Mouse (Mus musculus): ENCODE measurements around the gene Rasal3. TPM values are rescaled to one million over a fixed set of nuclear protein-coding genes. Genes with fewer than 3 reads are reported as not detected.

Gene Rasal3
- polyA plus RNA-seq, 1 experiment: 3.7 TPM

DNA sequence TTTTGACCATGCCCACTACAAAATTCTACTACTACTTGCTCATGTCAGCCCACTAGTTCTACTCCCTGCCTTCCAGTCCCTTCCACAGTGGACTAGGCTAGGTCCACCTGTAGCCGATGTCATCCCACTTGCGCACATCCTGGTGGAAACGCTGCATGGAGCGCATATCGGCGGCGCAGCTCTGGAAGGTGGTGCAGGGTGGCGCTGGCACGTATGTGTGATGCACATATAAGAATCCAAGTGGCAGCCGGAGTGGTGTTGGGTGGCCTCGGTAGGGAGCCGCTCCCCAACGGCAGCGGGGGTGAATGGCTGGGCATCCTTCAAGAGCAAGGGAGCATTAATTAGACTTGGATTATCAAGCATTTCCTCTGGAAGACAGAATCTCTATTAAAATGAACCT, 13.4 kb upstream of the Rasal3 start:
- Histone ChIP-seq H3K4me1 (ENCODE audit: control insufficient read depth, insufficient read depth, low read length) (peaks cover 3% of the 10 kb centered on the region; the same call in 1 of the 2 replicates), H3K36me3 (ENCODE audit: control insufficient read depth, insufficient read depth, low read length) (no peaks in the 10 kb centered on the region), H3K27me3 (ENCODE audit: control insufficient read depth, insufficient read depth, low read length) (no peaks in the 10 kb centered on the region), H3K4me3 (ENCODE audit: control insufficient read depth, low read depth, low read length) (no peak overlapping the region), H3K27ac (ENCODE audit: control insufficient read depth, insufficient read depth, low read depth, low read length) (no peak overlapping the region)
- no peak for TF ChIP-seq CTCF (IDR thresholded peaks at IDR 0.05; ENCODE audit: control insufficient read depth, insufficient read depth, insufficient replicate concordance, low read depth, low read length)

DNA sequence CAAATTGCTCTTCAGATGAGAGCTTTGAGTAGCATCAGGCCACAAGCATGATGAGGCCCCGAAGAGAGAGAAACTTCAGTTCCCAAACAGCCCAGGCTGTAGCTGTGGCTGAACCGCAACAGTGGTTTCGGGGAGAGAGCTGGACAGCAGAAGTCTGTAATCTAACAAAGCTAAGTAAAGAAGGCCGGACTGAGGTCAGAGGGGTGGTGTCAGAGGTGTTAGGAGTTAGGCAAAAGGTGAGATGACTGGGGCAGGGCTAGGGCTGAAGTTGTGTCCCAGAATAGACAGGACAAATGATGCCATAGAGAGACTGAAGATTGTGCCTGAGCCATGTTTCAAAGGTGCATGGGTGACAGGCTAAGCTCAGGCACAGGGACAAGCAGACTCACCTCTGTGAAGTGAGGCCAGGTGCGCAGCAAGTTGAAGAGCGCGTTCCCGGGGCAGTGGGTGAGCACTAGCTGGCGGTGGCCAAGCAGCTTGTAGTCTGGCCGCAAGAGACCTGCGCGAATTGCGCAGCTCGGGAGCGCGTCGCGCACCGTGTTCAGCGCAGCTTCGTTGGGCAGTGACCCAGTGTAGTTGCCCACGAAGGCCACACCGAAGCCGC, 12.1 kb upstream of the Rasal3 start:
- no peak overlapping the region for H3K27ac ChIP-seq (ENCODE audit: control insufficient read depth, insufficient read depth, low read depth, low read length)
- H3K36me3 ChIP-seq (ENCODE audit: control insufficient read depth, insufficient read depth, low read length): no peaks in the 10 kb centered on the region
- H3K27me3 ChIP-seq (ENCODE audit: control insufficient read depth, insufficient read depth, low read length): no peaks in the 10 kb centered on the region
- H3K4me3 ChIP-seq (ENCODE audit: control insufficient read depth, low read depth, low read length): peak overlapping the region; percentile 25; the same call in 1 of the 2 replicates
- peaks cover 3% of the 10 kb centered on the region; the same call in 1 of the 2 replicates for H3K4me1 ChIP-seq (ENCODE audit: control insufficient read depth, insufficient read depth, low read length)
- TF ChIP-seq CTCF (IDR thresholded peaks at IDR 0.05; ENCODE audit: control insufficient read depth, insufficient read depth, insufficient replicate concordance, low read depth, low read length) (no peak), POLR2A (IDR thresholded peaks at IDR 0.05; ENCODE audit: control insufficient read depth, low read depth, low read length) (no peak)

GRCm38 (mm10) chr17:32411898-32412297, 8.5 kb upstream of the Rasal3 start:
- no peak overlapping the region for H3K4me3 ChIP-seq (ENCODE audit: control insufficient read depth, low read depth, low read length)
- H3K27me3 ChIP-seq (ENCODE audit: control insufficient read depth, insufficient read depth, low read length): no peaks in the 10 kb centered on the region
- H3K36me3 ChIP-seq (ENCODE audit: control insufficient read depth, insufficient read depth, low read length): no peaks in the 10 kb centered on the region
- TF ChIP-seq CTCF (IDR thresholded peaks at IDR 0.05; ENCODE audit: control insufficient read depth, insufficient read depth, insufficient replicate concordance, low read depth, low read length) (no peak), POLR2A (IDR thresholded peaks at IDR 0.05; ENCODE audit: control insufficient read depth, low read depth, low read length) (no peak)
- H3K4me1 ChIP-seq (ENCODE audit: control insufficient read depth, insufficient read depth, low read length): peaks cover 2% of the 10 kb centered on the region; the same call in 1 of the 2 replicates
- H3K27ac ChIP-seq (ENCODE audit: control insufficient read depth, insufficient read depth, low read depth, low read length): no peak overlapping the region

DNA sequence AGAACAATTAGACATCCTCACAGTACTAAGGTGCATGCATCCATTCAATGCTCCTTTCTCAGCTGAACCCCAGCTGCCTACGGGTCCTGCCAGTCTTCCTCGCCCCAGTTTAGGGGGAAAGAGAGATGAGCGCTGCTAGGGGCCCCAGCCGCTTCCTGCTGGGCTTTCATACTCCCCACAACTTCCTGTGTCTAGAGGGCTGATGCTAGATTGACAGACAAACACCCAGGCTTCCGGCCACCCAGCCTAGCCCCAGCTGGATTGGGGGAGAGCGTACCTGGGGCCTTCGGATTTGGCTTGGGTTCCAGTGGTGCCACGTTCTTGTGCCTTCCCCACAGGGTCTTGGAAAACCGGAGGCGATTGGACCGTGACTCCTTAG, 615 bp downstream of the Rasal3 start:
- peaks cover 4% of the 10 kb centered on the region; the same call in 1 of the 2 replicates for H3K4me1 ChIP-seq (ENCODE audit: control insufficient read depth, insufficient read depth, low read length)
- peak overlapping the region; percentile 1; the same call in 1 of the 2 replicates for H3K4me3 ChIP-seq (ENCODE audit: control insufficient read depth, low read depth, low read length)
- no peaks in the 10 kb centered on the region for H3K27me3 ChIP-seq (ENCODE audit: control insufficient read depth, insufficient read depth, low read length)
- H3K36me3 ChIP-seq (ENCODE audit: control insufficient read depth, insufficient read depth, low read length): no peaks in the 10 kb centered on the region
- TF ChIP-seq POLR2A (IDR thresholded peaks at IDR 0.05; ENCODE audit: control insufficient read depth, low read depth, low read length): no peak
- TF ChIP-seq CTCF (IDR thresholded peaks at IDR 0.05; ENCODE audit: control insufficient read depth, insufficient read depth, insufficient replicate concordance, low read depth, low read length): no peak
- no peak overlapping the region for H3K27ac ChIP-seq (ENCODE audit: control insufficient read depth, insufficient read depth, low read depth, low read length)

DNA sequence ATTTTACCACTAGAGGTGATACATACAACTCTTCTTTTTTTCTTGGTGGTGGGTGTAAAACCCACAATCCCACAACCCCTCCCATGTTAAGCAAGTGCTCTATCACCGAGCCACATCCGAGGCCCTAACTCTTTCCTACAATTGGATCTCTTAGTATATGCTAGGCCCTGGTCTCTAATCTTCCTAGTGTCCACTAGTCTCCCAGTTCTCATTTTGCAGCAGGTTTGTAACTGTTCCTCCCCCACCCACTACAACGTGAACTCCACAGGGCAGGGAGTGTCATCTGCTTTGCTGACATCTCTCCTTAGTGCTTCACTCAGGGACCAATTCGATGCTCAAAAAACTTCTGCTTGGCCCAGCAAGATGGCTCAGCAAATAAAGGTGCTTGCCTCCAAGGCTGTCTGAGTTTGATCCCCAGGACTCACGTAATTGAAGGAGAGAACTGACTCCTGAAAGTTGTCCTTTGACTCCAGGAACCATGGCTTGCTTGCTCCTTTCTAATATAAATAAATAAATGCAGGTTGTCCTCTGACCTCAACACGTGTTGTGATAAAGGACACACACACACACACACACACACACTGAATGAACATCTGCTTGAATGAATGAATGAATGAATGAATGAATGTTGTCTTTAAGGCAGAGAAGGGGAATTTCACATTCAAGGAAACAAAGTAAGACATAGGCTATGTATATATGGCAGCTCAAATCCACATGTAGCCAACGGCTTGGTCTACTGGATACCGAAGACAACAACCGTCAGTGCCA, 1.2 kb downstream of the Rasal3 start:
- Histone ChIP-seq H3K4me3 (ENCODE audit: control insufficient read depth, low read depth, low read length) (no peak overlapping the region), H3K4me1 (ENCODE audit: control insufficient read depth, insufficient read depth, low read length) (peaks cover 4% of the 10 kb centered on the region; the same call in 1 of the 2 replicates), H3K36me3 (ENCODE audit: control insufficient read depth, insufficient read depth, low read length) (no peaks in the 10 kb centered on the region), H3K27me3 (ENCODE audit: control insufficient read depth, insufficient read depth, low read length) (no peaks in the 10 kb centered on the region), H3K27ac (ENCODE audit: control insufficient read depth, insufficient read depth, low read depth, low read length) (no peak overlapping the region)
- TF ChIP-seq CTCF (IDR thresholded peaks at IDR 0.05; ENCODE audit: control insufficient read depth, insufficient read depth, insufficient replicate concordance, low read depth, low read length) (no peak), POLR2A (IDR thresholded peaks at IDR 0.05; ENCODE audit: control insufficient read depth, low read depth, low read length) (no peak)

GRCm38 (mm10) chr17:32396266-32396665, 7.1 kb downstream of the Rasal3 start:
- no peaks in the 10 kb centered on the region for H3K27me3 ChIP-seq (ENCODE audit: control insufficient read depth, insufficient read depth, low read length)
- TF ChIP-seq CTCF (IDR thresholded peaks at IDR 0.05; ENCODE audit: control insufficient read depth, insufficient read depth, insufficient replicate concordance, low read depth, low read length): no peak
- no peak for TF ChIP-seq POLR2A (IDR thresholded peaks at IDR 0.05; ENCODE audit: control insufficient read depth, low read depth, low read length)

GRCm38 (mm10) chr17:32393944-32394343, 9.4 kb downstream of the Rasal3 start:
- H3K4me1 ChIP-seq (ENCODE audit: control insufficient read depth, insufficient read depth, low read length): peaks cover 15% of the 10 kb centered on the region
- TF ChIP-seq POLR2A (IDR thresholded peaks at IDR 0.05; ENCODE audit: control insufficient read depth, low read depth, low read length) (no peak), CTCF (IDR thresholded peaks at IDR 0.05; ENCODE audit: control insufficient read depth, insufficient read depth, insufficient replicate concordance, low read depth, low read length) (no peak)
- H3K27ac ChIP-seq (ENCODE audit: control insufficient read depth, insufficient read depth, low read depth, low read length): no peak overlapping the region
- H3K36me3 ChIP-seq (ENCODE audit: control insufficient read depth, insufficient read depth, low read length): no peaks in the 10 kb centered on the region
- no peaks in the 10 kb centered on the region for H3K27me3 ChIP-seq (ENCODE audit: control insufficient read depth, insufficient read depth, low read length)
- no peak overlapping the region for H3K4me3 ChIP-seq (ENCODE audit: control insufficient read depth, low read depth, low read length)

More at GRCm38 (mm10) chr17:32396266-32396665, 7.1 kb downstream of the Rasal3 start:
- no peak overlapping the region for H3K27ac ChIP-seq (ENCODE audit: control insufficient read depth, insufficient read depth, low read depth, low read length)
- H3K4me3 ChIP-seq (ENCODE audit: control insufficient read depth, low read depth, low read length): peak overlapping the region; percentile 68
- H3K36me3 ChIP-seq (ENCODE audit: control insufficient read depth, insufficient read depth, low read length): no peaks in the 10 kb centered on the region
- peaks cover 15% of the 10 kb centered on the region for H3K4me1 ChIP-seq (ENCODE audit: control insufficient read depth, insufficient read depth, low read length)
